Mouse (Mus musculus) lung, embryonic 15.5 days (tissue): ENCODE measurements at regions not wholly inside any gene's neighbourhood (a gene's known extent, or its start where the extent isn't known, plus 50 kb on each side); places are given as distances from the start of the nearest gene placed in this dataset.

Experiments
- ATAC-seq: fragments of 200-750 bp; cut with Nextera tagmentation; 2 replicates; pipeline ENCODE4 v1.8.0; 2017; ENCODE audit warnings: moderate number of reproducible peaks, borderline replicate concordance; ENCODE audit not compliant: low FRiP score, low TSS enrichment; ENCODE audit errors: extremely low read depth
- H3K27ac ChIP-seq: fragments of 300-500 bp; sonication (generic); 2 replicates; pipeline ENCODE4 v1.5.1; 2015; ENCODE audit warnings: moderate library complexity, mild to moderate bottlenecking, inconsistent platforms
- H3K27me3 ChIP-seq: fragments of 300-500 bp; sonication (generic); 2 replicates; pipeline ENCODE4 v1.6.1; 2015; ENCODE audit warnings: inconsistent platforms
- H3K36me3 ChIP-seq: fragments of 300-500 bp; sonication (generic); 2 replicates; pipeline ENCODE4 v1.6.1; 2015; ENCODE audit warnings: inconsistent platforms
- H3K4me1 ChIP-seq: fragments of 300-500 bp; sonication (generic); 2 replicates; pipeline ENCODE4 v1.6.1; 2015; ENCODE audit warnings: inconsistent platforms
- H3K4me2 ChIP-seq: fragments of 300-500 bp; sonication (generic); 2 replicates; pipeline ENCODE4 v1.6.1; 2015; ENCODE audit warnings: inconsistent platforms, mild to moderate bottlenecking, moderate library complexity
- H3K4me3 ChIP-seq: fragments of 300-500 bp; sonication (generic); 2 replicates; pipeline ENCODE4 v1.5.1; 2015; ENCODE audit warnings: mild to moderate bottlenecking, inconsistent platforms
- H3K9ac ChIP-seq: fragments of 300-500 bp; sonication (generic); 2 replicates; pipeline ENCODE4 v1.6.1; 2015; ENCODE audit warnings: inconsistent platforms
- H3K9me3 ChIP-seq: fragments of 300-500 bp; sonication (generic); 2 replicates; pipeline ENCODE4 v1.6.1; 2016; ENCODE audit warnings: inconsistent platforms
- WGBS: fragments of 180-500 bp; shearing (Covaris S2); methylation state at CpG from one replicate; pipeline ENCODE4 v1.1.7; 2015; 5-methylcytosine and 5-hydroxymethylcytosine counted together

DNA sequence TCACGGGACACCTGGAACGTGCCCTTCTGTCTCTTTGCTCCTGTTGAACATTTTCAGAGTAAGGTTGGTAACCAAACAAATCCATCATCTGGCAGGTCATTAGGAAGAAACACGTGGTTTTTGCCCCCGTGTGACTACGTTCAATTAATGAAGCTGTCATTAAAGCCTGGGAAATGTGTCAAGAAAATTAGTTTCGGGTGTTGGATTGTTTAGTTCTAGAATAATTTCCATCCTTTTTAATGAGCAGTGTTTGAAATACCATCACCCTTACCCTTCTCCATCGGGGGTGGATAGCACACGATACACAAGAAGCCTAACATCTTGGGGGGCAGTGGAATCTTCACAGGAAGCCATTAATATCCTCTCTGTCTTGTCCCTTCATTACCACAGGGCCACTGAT, 107.7 kb downstream of the Far1 start:
- no peaks in the 10 kb centered on the region for H3K4me1 ChIP-seq
- no peak for ATAC-seq
- no peak overlapping the region for H3K9ac ChIP-seq
- no peak overlapping the region for H3K4me2 ChIP-seq
- no peaks in the 10 kb centered on the region for H3K9me3 ChIP-seq
- WGBS = 48% methylated on average over 8 of the region's 8 CpGs
- no peaks in the 10 kb centered on the region for H3K36me3 ChIP-seq
- H3K27me3 ChIP-seq = no peaks in the 10 kb centered on the region
- H3K27ac ChIP-seq = no peak overlapping the region
- H3K4me3 ChIP-seq = no peak overlapping the region

DNA sequence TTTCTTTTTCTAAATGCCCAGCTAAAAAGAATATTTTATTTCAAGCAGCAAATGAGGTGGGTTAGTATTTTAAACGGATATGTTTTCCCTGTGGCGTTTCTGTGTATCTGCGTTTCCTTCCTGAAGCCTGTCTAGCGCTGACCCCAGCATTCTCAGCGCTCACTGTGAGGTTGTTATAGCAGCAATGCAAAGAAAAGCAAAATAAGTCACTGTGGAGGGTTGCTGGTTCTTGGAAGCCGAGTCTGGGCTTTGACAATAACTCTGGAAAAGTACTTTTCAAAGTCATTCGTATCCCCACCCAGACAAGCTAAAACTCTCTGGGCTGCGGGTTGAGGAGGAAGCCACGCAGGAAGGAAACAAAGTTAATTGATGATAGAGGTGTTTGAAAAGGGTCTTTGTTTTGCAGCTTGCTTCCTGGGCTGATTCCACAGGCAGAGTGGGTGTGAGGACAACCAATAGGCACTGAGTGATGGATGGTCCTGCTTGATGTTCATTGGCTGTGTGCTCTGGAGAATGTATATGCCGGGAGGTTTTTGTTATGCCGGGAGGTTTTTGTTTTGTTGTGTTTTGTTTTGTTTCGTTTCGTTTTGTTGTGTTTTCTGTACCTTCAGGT, 108.4 kb downstream of the Far1 start:
- Histone ChIP-seq H3K27me3 (no peaks in the 10 kb centered on the region), H3K36me3 (no peaks in the 10 kb centered on the region), H3K9me3 (no peaks in the 10 kb centered on the region), H3K4me3 (no peak overlapping the region), H3K27ac (no peak overlapping the region), H3K4me2 (peak overlapping the region; percentile 26; the same call in 1 of the 2 replicates), H3K4me1 (no peaks in the 10 kb centered on the region), H3K9ac (no peak overlapping the region)
- WGBS = 53% methylated on average over 13 of the region's 13 CpGs
- no peak for ATAC-seq

DNA sequence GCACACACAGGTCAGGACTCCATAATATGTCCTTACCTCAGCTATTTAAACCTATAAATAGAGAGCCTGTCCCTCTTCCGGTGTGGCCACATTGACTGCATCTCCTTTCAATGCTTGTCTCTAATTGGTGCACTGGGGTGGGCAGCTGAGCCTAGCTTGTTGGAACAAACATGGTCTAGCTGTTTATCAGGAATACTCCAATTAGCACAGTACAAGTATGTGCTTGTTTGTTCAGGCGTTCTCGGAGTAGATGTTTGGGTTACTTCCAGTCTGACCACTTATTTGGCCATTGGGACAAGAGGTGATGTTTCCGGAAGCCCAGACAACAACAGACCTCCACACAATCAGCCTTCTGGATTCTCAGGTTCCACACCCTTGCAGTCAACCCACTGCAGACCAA, 109.7 kb downstream of the Far1 start:
- Histone ChIP-seq H3K27me3 (no peaks in the 10 kb centered on the region), H3K4me3 (no peak overlapping the region), H3K36me3 (no peaks in the 10 kb centered on the region), H3K27ac (no peak overlapping the region), H3K4me1 (no peaks in the 10 kb centered on the region), H3K9ac (no peak overlapping the region), H3K4me2 (no peak overlapping the region), H3K9me3 (no peaks in the 10 kb centered on the region)
- 69% methylated on average over 4 of the region's 4 CpGs for WGBS
- ATAC-seq = no peak

DNA sequence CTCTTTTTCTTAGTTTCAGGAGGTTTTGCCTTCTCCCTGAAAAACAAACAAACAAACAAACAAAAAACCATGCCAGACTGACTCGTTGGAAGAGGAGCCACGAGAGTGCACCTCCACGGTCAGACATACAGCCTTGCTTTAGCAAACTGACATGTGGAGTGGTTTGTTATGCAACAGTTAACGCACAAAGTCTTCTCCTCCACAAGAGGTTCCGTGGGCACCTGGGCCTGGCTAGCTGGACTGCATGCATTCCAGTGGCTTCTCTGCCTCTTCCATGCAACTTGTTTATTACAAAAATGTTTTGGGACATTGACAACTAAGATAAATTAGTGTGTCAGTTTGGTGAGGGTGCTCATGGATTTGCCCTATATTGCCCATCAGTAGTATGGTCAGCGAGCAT, 110.3 kb downstream of the Far1 start:
- no peaks in the 10 kb centered on the region for H3K4me1 ChIP-seq
- no peak overlapping the region for H3K4me3 ChIP-seq
- no peak overlapping the region for H3K9ac ChIP-seq
- no peak overlapping the region for H3K4me2 ChIP-seq
- H3K27ac ChIP-seq = no peak overlapping the region
- no peak for ATAC-seq
- 74% methylated on average over 6 of the region's 6 CpGs for WGBS
- H3K36me3 ChIP-seq = no peaks in the 10 kb centered on the region
- H3K27me3 ChIP-seq = no peaks in the 10 kb centered on the region
- H3K9me3 ChIP-seq = no peaks in the 10 kb centered on the region

DNA sequence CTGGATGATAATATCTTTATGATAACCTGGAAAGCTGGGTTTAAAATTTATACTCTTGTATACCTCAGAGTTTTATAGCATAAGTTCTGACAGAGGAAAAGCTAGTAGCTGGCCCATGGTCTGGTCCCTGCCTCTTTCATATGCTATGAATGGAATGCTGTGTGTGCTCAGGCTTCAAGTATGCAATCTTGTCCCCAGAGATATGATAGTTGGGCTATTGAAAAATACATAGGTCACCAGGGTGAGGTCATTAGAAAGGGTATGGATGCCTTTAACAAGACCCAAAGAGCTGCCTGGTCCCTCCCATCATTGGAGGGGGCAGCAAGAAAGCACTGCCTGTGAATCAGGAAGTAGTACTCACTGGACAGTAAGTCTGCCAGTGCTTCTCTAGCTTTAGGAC, 113.1 kb downstream of the Far1 start:
- H3K4me3 ChIP-seq = no peak overlapping the region
- H3K4me2 ChIP-seq = no peak overlapping the region
- no peaks in the 10 kb centered on the region for H3K36me3 ChIP-seq
- ATAC-seq = no peak
- no peaks in the 10 kb centered on the region for H3K27me3 ChIP-seq
- no peak overlapping the region for H3K27ac ChIP-seq
- H3K4me1 ChIP-seq = no peaks in the 10 kb centered on the region
- no peak overlapping the region for H3K9ac ChIP-seq
- H3K9me3 ChIP-seq = no peaks in the 10 kb centered on the region

DNA sequence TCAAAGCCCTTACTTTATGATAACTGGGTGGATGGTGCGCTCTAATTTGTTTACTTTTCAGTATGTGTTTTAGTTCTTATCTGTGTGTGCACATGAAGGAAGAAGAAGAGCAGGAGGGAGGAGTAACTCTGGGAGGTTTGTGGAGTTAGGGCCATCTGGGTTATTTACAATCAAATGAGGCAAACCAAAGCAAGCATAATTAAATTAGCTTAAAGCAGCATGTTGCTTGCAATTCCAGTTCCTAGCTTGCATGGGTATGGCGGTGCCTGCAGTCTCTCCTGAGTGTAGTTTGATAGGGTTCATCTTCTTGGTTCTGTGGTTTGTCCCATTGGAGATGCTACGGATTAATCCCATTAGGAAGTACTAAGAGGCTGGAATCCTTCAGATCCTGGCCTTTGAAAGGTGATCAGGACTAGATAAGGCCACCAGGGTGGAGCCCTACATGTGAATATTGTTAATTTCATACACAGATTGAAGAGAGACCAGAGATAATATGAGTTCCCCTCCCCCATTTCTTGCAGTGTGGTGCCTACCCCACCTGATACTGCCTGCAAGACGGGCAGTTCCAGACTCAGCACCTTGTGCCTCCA, 123.5 kb downstream of the Far1 start:
- no peaks in the 10 kb centered on the region for H3K9me3 ChIP-seq
- ATAC-seq = no peak

DNA sequence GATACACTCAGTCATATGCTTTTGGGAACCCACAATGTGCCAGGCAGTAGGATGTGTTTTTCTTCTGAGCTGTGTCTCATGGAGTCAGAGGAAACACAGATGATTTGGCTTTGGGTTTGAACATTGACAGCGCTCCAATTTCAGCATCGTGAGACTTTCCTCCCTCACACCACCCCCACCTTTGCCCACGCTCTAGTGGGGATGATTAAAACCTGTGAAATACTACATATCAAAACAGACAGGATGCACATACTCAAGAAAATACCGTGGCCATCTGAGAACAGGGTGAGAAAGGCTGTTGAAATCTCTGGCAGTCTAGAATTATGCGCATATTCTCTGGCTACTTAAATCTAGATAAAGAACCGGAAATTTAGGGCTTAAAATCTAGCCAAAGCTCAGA, 124.5 kb downstream of the Far1 start:
- 79% methylated on average over 6 of the region's 6 CpGs for WGBS
- Histone ChIP-seq H3K4me1 (no peaks in the 10 kb centered on the region), H3K27me3 (no peaks in the 10 kb centered on the region), H3K36me3 (no peaks in the 10 kb centered on the region), H3K9me3 (no peaks in the 10 kb centered on the region), H3K4me3 (no peak overlapping the region), H3K9ac (no peak overlapping the region), H3K27ac (no peak overlapping the region), H3K4me2 (no peak overlapping the region)
- ATAC-seq = no peak

More for the DNA sequence above, 123.5 kb downstream of the Far1 start:
- Histone ChIP-seq H3K4me3 (no peak overlapping the region), H3K36me3 (no peaks in the 10 kb centered on the region), H3K9ac (no peak overlapping the region), H3K4me2 (no peak overlapping the region), H3K27me3 (no peaks in the 10 kb centered on the region), H3K27ac (no peak overlapping the region), H3K4me1 (no peaks in the 10 kb centered on the region)
- WGBS = 59% methylated on average over 4 of the region's 4 CpGs

DNA sequence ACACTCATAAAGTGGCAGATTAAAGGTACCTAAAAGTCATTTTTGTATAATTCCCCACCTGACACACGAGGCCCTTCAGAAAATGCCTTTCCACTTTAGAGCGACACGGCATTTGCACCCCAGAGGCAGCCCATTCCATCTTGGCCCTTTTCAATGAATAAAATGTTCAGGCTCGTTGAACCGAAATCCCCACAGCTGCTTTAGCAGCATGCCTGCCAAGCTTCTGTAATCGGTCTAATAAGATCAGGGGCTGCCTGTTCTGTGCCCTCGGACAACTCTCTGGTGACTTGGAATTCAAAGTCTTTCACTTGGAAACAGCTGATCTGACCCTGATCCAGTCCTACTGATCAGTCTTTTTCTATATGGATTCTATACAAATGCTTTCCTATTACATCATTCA, 123.3 kb upstream of the Spon1 start:
- Histone ChIP-seq H3K9me3 (no peaks in the 10 kb centered on the region), H3K27me3 (no peaks in the 10 kb centered on the region), H3K36me3 (no peaks in the 10 kb centered on the region), H3K4me2 (no peak overlapping the region), H3K4me1 (no peaks in the 10 kb centered on the region), H3K4me3 (no peak overlapping the region), H3K9ac (no peak overlapping the region), H3K27ac (no peak overlapping the region)
- 84% methylated on average over 7 of the region's 7 CpGs for WGBS
- no peak for ATAC-seq

DNA sequence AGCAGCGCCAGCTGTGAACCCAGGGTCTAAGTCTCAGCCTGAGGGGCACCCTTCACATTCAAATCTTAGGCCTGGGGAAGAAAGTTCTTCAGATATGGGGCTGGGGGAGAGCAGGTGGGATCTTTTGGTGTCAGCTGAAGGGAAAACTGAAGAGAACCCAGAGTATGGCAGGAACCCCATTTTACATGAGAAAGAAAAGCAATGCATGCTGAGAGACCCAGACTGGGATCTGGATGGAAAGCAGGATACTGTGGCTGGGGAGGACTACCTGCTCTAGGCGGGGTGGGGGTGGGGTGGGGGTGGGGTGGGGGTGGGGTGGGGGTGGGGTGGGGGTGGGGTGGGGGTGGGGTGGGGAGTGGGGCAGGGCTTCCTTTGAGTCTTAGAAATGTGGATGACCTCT, 115.2 kb upstream of the Spon1 start:
- H3K27ac ChIP-seq = no peak overlapping the region
- 75% methylated on average over 1 of the region's 2 CpGs for WGBS

DNA sequence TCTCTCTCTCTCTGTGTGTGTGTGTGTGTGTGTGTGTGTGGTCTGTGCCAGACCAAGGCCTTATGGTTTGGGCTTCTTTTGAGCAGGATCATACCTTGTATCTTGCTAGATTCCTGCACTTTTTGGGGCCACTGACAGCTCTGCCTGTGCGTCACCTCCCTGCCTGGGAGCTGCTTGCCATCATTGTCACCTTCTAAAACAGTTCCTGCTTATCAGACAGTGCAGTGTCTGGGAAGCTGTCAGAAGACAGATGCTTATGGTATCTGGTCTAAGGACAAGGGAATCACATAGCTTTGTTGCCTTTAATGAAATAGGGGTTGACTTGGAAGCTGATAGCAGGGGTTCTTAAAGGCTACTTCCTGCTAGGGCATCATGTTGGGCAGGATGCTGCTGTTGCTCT, 114.1 kb upstream of the Spon1 start:
- H3K27me3 ChIP-seq = no peaks in the 10 kb centered on the region
- H3K27ac ChIP-seq = no peak overlapping the region
- H3K4me1 ChIP-seq = no peaks in the 10 kb centered on the region
- H3K4me2 ChIP-seq = no peak overlapping the region
- H3K9me3 ChIP-seq = no peaks in the 10 kb centered on the region
- no peaks in the 10 kb centered on the region for H3K36me3 ChIP-seq
- no peak overlapping the region for H3K4me3 ChIP-seq
- no peak for ATAC-seq
- WGBS = 41% methylated on average over 1 of the region's 1 CpGs
- no peak overlapping the region for H3K9ac ChIP-seq

More for the DNA sequence above, 115.2 kb upstream of the Spon1 start:
- ATAC-seq = no peak
- Histone ChIP-seq H3K4me1 (no peaks in the 10 kb centered on the region), H3K4me2 (no peak overlapping the region), H3K4me3 (no peak overlapping the region), H3K27me3 (no peaks in the 10 kb centered on the region), H3K9me3 (no peaks in the 10 kb centered on the region), H3K36me3 (no peaks in the 10 kb centered on the region), H3K9ac (no peak overlapping the region)

DNA sequence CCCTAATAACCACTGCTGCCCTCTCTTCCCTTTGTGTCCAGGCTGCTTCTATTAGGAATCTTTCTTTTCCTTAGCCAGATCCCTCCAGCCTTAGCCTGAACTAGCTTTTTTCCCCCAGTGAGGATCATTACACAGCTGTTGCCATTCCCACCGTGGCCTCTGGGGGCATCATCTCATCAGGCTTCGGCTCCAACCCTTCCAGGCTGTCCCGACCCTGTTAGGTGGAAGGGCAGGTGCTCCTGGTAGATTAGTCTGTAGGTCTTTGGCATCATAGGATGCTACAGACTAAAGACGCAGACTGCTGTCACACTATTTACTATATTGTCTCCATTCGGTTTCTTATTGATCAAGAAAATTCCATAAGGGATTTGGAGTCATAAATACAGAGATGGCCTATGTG, 112.7 kb upstream of the Spon1 start:
- H3K36me3 ChIP-seq = no peaks in the 10 kb centered on the region
- ATAC-seq = no peak
- no peak overlapping the region for H3K4me3 ChIP-seq
- 27% methylated on average over 5 of the region's 5 CpGs for WGBS
- H3K9me3 ChIP-seq = no peaks in the 10 kb centered on the region
- no peak overlapping the region for H3K27ac ChIP-seq
- no peak overlapping the region for H3K9ac ChIP-seq
- H3K4me1 ChIP-seq = no peaks in the 10 kb centered on the region
- H3K27me3 ChIP-seq = no peaks in the 10 kb centered on the region
- no peak overlapping the region for H3K4me2 ChIP-seq

DNA sequence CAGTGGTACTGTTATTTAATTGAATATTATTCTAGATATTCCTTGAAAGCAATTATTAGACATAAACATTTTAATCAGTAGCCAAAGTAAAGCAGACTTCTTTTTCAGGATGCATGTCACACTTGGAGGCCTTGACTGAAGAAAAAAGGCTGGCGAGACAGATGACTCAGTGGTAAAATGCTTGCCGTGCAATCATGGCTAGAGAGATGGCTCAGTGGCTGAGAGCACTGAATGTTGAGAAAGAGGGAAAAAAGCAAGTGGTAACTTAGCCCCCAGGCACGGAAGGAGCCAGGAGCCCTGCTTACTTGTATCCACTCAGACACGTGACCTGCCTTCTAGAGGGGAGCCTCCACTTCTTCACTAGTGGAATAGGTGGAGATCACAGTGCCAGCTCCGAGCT, 110.5 kb upstream of the Spon1 start:
- 70% methylated on average over 5 of the region's 5 CpGs for WGBS

More for the DNA sequence above, 110.5 kb upstream of the Spon1 start:
- Histone ChIP-seq H3K9ac (no peak overlapping the region), H3K4me3 (no peak overlapping the region), H3K27me3 (no peaks in the 10 kb centered on the region), H3K4me2 (no peak overlapping the region), H3K9me3 (no peaks in the 10 kb centered on the region), H3K36me3 (no peaks in the 10 kb centered on the region), H3K4me1 (no peaks in the 10 kb centered on the region), H3K27ac (no peak overlapping the region)
- ATAC-seq = no peak
